ENCODE assay signal across 23 mouse cellular contexts in the genomic region with DNA sequence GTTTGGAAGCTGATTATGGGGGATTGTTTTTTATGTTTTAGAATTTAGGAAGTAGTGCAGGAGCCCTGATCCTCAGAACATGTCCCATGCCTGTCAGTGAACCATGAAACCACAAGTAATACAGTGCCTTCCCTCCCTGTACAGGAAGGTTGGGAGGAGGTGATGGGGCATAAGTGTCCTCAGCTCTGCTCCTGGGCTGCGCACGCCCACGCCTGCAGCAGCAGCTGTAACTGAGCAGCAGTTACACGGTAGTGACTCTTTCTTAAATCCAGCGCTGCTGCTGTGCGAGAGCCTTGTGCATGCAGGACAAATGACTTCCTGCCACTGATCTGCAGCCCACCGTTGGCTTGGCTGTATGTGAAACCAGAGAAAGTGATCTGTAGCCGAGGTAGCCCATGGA. TPM values are rescaled to one million over a fixed set of nuclear protein-coding genes. Genes with fewer than 3 reads are reported as not detected.
DNase-seq lines count a peak whose midpoint lies in the region; ATAC-seq lines count a peak whose summit lies in the region.
"Had no signal": no experiment of that assay in that cellular context is flagged by ENCODE, and none has a peak within 500 bp of the region (broad histone marks: within the 10 kb centered on the region; RNA-seq: fewer than 3 reads in every experiment).

No protein-coding gene starts in this region.

- no peaks in the 10 kb centered on the region for H3K4me1 ChIP-seq in kidney, embryonic 16.5 days (ENCODE audit: insufficient read depth, low read length)
- H3K4me1 ChIP-seq: embryonic facial prominence, embryonic 15.5 days; hindbrain, embryonic 15.5 days; intestine, embryonic 15.5 days; midbrain, embryonic 15.5 days had no signal

- no peak overlapping the region for H3K4me2 ChIP-seq in kidney, embryonic 16.5 days (replicated peaks; ENCODE audit: low read depth, low read length)
- H3K4me2 ChIP-seq: embryonic facial prominence, embryonic 15.5 days; heart, embryonic 13.5 days; hindbrain, embryonic 15.5 days; intestine, embryonic 15.5 days; midbrain, embryonic 15.5 days had no signal

- DNase-seq in kidney, adult 9 months, result no peak
- peak; percentile 30 for DNase-seq in thymus, postnatal 25 days
- DNase-seq in thymus, postnatal 10 days (ENCODE audit: low spot score in 2 of 2), result no peak
- DNase-seq in ovary, postnatal 36 days (ENCODE audit: low spot score), result no peak
- no peak for DNase-seq in embryo, embryonic 10 days (ENCODE audit: low spot score)
- DNase-seq in cerebellum, postnatal 10 days, result no peak
- DNase-seq: adrenal gland, postnatal 14 days; B cell, adult 2 months; cerebellum, adult 11 months; heart, postnatal 36 days; kidney, postnatal 36 days; right cerebral cortex, postnatal 25 days had no signal

- no peak overlapping the region for H3K4me3 ChIP-seq in kidney, embryonic 16.5 days (ENCODE audit: low read length)
- H3K4me3 ChIP-seq: embryonic facial prominence, embryonic 15.5 days; heart, embryonic 13.5 days; hindbrain, embryonic 15.5 days; intestine, embryonic 15.5 days; midbrain, embryonic 15.5 days; myocyte had no signal

- peaks cover 55% of the 10 kb centered on the region for H3K36me3 ChIP-seq in kidney, embryonic 16.5 days (ENCODE audit: insufficient read depth, low read length)

- no peak overlapping the region for H3K9ac ChIP-seq in kidney, embryonic 16.5 days (replicated peaks; ENCODE audit: low read length)
- H3K9ac ChIP-seq: embryonic facial prominence, embryonic 15.5 days; heart, embryonic 13.5 days; hindbrain, embryonic 15.5 days; intestine, embryonic 15.5 days; liver, embryonic 14.5 days; midbrain, embryonic 15.5 days had no signal

- ATAC-seq in kidney, embryonic 16.5 days (ENCODE audit: low FRiP score, low TSS enrichment), result peak; percentile 69; the same call in 1 of the 2 replicates
- peak; percentile 44 to 65 for ATAC-seq in hematopoietic stem cell, adult 5-6 weeks (replicated peaks in 1 of 2; ENCODE audit: insufficient read depth in 1 of 2, low FRiP score in 2 of 2, low TSS enrichment in 1 of 2, low read depth in 1 of 2, poor library complexity in 2 of 2, severe bottlenecking in 2 of 2)
- ATAC-seq: activated CD4-positive, CD25-positive, alpha-beta regulatory T cell, adult 4 months; forebrain, embryonic 16.5 days; midbrain, embryonic 15.5 days had no signal

- H3K9me3 ChIP-seq in kidney, embryonic 16.5 days (ENCODE audit: low read length), result no peaks in the 10 kb centered on the region
- H3K9me3 ChIP-seq: embryonic facial prominence, embryonic 15.5 days; hindbrain, embryonic 15.5 days; intestine, embryonic 15.5 days; midbrain, embryonic 15.5 days had no signal

- no peaks in the 10 kb centered on the region for H3K27me3 ChIP-seq in kidney, embryonic 16.5 days (ENCODE audit: insufficient read depth, low read length)
- H3K27me3 ChIP-seq: embryonic facial prominence, embryonic 15.5 days; heart, embryonic 13.5 days; hindbrain, embryonic 15.5 days; intestine, embryonic 15.5 days; midbrain, embryonic 15.5 days had no signal

- H3K27ac ChIP-seq in kidney, embryonic 16.5 days (ENCODE audit: low read length), result peak overlapping the region; percentile 40; the same call in 1 of the 2 replicates
- H3K27ac ChIP-seq: embryonic facial prominence, embryonic 15.5 days; heart, embryonic 13.5 days; hindbrain, embryonic 15.5 days; intestine, embryonic 15.5 days; liver, embryonic 14.5 days; midbrain, embryonic 15.5 days had no signal

- WGBS in kidney, embryonic 16.5 days, result 46% methylated on average over 8 of the region's 8 CpGs

RNA-seq across cellular contexts. Expression of gene Aebp2, which starts 46.3 kb away (rescaled TPM):
- polyA plus RNA-seq in kidney, embryonic 16.5 days (2015; fragmentation: Nextera tagmentation; extraction: Ambion mirVana), result 9.4 and 10.8 TPM in 2 replicates
- total RNA-seq in hematopoietic stem cell, adult 5-6 weeks (2017), result 78.8 and 112 TPM in 2 replicates
